Mouse (Mus musculus) right cerebral cortex, adult 18-20 months (tissue): Measurements from ENCODE around the gene Spint5.
"Not testable (repeated sequence)": the region's sequence is repeated elsewhere in the genome, so short reads cannot be mapped to it uniquely, and the experiment has no call there.

Experiments
- DNase-seq: peaks from one replicate; pipeline ENCODE4 v3.0.0; 2022; ENCODE audit warnings: mixed read lengths

Gene Spint5

DNA sequence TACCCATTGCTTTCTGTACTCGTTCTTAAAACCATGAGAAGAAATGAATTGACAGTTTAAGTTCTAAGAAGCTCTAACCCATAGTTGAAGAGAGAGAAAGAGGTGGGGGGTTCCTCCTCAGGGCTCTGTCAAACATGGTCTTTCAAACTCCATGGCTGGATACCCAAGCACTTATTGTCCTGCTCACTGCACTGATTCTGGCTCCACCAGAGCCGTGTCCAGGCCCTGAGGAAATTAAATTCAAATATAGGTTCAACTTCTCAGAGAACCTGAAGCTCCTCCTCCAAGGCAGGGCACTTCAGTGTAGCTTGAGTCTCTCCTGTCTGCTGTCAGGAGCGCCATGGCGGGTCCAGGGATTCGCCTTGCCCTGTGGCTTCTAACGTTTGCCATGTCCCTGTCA, at the start of gene Spint5:
TSS of gene Spint5 (plus strand) at position 301 of the 400 bp plus-strand sequence.
- DNase-seq = no peak

DNA sequence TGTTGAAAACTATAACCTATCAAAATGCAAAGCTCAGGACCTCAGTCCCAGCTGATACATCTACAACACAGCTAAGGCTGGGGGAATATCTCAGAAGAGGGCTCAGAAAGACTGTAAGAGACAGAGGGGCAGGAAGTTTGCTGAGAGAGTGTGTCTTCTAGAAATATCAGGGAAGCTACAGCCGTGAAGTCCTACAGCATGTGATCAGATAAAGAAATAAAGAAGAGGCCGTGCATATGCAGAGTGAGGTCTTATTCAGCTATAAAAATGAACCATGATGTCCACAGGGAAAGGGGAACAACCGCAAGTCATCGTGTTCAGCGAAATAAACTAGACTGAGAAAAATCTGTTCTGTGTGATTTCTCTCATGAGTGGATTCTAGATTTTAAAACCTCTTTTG, 44.8 kb upstream of the Spint5 start:
- no peak for DNase-seq

DNA sequence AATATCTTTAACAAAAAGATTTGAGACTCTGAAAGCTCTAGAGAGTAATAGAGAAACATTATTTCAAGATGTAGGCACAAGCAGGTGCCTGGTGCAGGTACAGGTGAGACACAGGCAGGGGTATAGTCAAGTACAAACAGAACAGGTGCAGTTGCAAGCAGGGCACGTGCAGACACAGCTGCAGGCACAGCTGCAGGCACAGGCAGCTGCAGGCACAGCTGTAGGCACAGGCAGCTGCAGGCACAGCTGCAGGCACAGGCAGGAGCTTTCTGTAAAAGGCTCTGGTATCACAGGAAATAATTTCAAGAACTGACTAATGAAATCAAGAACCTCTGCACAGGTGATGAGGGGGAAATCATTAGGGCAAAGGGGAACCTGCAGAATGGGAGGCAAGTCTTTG, 44.2 kb upstream of the Spint5 start:
- no peak for DNase-seq

DNA sequence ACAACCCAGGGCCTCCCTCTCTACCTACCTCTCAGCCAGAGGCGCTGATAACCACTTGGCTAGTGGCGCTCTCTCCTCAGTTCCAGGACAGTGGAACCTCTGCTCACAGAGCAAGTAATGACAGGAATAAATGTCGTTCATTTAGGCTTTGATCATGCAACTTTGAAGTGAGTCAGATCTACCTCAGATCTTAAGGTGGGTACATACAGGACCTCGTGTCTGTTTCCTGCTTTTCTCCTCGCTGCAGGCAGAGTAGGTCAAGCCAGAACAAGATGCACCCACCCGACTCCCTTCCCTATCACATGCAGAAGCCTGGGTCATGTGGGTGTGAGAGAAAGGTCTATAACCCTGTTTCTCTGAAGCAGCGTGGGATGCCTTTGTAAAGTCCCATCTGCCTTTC, 41.1 kb upstream of the Spint5 start, which contains the start of gene Wfdc11:
TSS of gene Wfdc11 (minus strand) at position 101 of the 400 bp plus-strand sequence.
- peak; percentile 14 for DNase-seq

DNA sequence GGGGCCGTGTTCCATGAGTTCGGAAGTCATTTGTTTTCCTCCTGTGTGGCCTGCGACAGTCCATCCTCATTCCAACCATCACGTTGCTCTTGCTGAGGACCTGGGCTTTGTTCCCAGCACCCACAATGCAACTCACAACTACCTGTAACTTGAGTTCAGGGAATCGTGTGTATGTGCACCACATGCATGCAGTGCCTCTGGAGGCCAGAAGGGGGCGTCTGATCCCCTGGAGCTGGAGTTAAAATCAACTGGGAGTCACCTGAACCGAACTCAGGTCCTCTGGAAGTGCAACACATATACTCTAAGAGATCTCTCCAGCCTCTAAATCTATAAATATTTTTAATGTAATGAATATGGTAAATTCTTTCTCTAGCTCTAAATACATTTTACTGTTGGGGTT, 39.0 kb upstream of the Spint5 start:
- DNase-seq = no peak

DNA sequence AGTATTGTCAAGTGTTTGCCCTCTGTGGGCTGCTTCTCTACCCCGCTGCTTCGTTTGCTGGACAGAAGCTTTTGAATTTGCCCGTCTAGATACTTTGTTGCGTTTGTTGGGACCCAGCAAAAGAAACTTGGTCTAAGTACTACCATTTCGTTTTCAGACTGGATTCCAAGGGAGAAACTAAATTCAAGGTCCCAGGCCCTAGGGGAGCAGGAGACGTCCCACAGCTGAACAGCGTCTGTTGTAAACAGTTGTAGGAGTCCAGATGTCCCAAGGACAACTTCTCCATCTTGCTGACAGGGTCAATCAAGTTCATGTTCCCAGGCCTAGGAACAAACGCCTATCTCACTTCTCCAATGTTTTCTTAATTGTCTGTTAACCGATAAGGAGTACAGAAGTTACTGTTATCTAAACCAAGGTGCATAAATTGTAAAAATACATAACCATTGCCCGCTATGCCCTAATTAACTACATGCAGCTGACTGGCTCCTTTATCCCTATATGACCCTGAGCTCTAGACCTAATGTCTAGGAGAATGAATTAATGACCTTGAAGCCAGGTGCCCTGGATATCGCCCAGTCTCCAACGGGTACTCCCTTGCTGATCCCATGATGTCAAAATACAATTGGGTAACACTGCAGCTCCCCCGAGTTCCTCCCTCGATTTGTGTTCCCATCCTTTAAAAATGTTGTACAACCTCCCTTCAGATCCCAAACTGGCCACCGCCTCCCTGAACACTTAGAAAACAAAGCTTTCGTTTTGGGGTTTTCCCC, 38.0 kb upstream of the Spint5 start:
- DNase-seq = no peak

DNA sequence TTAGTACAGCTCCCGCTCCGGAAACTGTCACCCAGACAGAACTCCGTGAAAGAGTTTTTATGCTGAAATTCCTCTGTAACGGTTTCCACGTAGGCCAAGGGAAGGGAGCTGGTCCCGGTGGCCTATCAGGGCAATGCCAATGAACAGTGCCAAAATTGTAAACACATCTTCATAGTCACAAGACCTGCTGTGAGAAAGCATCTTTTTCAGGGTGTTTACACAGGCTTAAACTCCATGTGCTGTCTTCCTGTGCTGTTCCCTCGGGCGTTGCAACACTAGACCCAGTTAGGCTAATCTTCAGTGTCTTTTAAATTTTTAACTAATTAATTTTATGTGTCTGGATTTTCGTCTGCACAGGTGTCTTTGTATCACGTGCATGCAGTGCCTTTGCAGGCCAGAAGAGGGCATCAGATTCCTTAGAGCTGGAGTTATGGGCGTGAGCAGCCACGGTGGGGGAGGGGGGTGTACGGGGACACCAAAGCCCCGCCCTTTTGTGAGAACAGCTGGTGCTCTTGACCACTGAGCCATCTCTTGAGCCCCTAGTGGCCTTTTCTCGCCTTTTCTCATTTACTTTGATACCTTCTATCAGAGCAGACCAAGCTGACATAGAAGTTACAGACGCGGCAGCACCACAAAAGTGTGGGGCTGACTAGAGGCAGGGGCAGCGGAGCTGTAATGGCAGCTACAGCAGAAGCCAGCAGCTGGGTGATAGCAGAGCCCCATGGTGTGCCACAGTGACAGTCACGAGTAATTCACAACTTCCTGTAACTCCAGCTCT, 36.1 kb upstream of the Spint5 start:
- DNase-seq = peak; percentile 46

DNA sequence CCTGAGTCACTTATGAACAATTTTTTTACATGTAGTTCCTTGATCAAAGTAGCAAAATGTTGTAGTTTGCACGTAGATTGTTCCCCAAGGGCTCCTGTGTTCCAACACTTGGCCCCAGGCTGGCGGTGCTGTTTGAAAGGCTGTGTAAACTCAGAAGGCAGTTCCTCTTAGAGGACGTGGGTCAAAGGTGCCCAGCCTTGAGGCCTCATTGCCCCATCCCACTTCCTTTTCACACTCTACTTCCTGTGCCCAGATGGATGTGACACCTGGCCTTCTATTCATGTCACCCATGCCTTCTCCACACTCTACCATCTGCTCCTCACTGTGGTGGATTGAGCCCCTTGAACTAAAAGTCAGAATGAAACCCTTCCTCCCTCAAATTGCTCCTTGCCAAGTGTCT, 35.2 kb upstream of the Spint5 start:
- no peak for DNase-seq

DNA sequence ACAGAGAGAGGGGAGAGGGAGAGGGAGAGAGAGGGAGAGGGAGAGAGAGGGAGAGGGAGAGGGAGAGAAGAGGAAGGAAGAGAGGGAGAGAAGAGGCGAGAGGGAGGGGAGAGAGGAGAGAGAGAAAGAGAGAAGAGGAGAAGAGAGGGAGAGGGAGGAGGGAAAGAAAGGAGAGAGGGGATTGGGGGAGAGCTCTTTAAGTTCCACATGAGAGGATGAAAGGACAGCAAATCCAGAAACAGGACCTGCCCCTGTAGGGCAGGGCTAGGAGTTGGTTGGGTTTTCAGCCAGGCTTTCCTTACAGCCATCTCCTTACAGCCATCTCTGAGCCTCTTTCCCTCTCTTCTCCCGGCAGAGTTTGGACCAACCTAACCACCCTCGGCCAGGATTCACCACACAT, 30.3 kb upstream of the Spint5 start, which contains the start of gene Wfdc13:
TSS of gene Wfdc13 (plus strand) at position 301 of the 400 bp plus-strand sequence.
- no peak for DNase-seq

DNA sequence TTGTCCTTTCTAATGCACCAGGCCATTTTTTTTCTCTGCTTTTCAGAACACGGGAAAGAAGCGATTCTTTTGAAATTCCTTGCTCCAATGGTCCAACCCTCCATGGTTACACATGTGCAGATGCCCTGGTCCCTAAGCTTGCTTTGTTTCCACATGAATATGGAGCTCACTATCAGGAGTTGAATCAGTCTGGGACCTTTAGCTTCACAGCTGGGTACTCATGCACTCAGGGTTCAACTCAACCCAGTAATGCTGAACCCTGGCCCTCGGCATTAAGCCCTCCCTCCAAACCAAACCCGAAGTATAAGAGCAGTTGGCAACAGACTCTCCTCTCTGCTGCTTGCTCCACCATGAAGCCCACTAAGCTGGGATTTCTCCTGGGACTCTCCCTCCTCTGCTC, 16.9 kb upstream of the Spint5 start, which contains the start of gene Spint4:
TSS of gene Spint4 (plus strand) at position 301 of the 400 bp plus-strand sequence.
- no peak for DNase-seq

DNA sequence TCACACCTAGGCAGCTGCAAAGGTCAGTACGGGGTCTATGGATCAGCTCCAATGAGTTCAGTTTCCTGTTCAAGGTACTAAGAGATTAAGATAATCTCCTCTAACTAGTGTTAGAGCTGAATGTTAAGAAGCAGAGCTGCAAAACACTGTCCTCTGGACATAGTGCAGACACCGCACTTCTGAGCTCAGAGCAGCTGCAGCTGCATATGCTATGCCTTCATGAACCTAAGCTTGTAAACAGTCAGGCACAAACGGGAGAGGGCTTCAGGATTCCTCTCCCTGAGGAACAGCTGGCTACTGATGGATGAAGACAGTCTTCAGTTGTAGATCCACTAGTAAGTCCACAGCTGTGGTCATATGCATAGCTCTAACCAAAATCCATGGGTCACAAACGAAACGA, 14.1 kb upstream of the Spint5 start:
- no peak for DNase-seq

DNA sequence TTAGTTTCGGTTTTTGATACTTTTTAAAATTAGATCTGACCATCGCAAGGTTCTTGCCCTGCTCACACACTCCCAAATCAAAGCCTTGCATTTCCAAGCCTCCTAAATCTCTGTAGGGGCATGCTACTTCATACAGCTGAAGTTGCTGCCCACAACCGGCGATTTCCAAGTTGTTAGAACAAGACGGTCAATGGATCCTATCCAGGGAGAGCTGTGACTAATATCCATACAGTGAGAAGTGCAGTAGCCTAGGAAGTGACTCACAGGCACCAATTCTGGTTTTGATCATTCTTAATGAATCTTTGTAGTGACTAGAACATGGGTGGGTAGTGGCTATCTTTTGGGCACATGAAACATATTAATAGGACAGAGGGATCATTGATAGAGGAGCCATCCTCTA, 13.3 kb upstream of the Spint5 start:
- no peak for DNase-seq

DNA sequence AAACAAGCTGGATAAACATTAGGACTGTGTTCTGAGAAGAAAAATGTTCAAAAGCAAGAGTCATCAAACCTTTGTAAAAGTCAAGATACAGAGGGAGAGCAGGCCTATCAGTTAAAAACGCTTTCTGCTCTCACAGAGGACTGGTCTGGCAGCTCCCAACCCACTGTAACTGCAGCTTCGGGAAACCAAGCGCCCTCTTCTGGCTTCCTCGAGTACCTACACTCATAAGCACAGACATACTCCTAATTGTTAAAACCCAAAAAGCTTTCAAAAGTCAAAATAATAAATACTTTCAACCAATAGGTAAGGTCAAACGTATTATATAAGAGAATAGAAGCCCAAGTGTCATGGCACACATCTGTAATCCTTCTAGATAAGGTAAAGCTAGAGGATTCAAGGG, 10.9 kb upstream of the Spint5 start:
- DNase-seq = no peak

DNA sequence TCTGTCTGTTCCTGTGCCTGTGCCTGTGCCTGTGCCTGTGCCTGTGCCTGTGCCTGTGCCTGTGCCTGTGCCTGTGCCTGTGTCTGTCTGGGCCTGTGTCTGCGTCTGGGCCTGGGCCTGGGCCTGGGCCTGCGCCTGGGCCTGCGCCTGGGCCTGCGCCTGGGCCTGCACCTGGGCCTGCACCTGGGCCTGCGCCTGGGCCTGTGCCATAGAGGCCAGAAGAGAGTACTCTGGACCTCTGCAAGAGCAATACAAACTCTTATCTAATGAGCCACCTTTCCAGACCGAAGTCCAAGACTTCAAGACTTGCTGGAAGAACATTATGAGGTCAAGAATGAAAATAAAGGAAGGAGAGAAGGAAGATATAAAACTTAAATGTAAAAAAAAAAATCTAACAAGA, 9.8 kb upstream of the Spint5 start:
- DNase-seq = no peak

DNA sequence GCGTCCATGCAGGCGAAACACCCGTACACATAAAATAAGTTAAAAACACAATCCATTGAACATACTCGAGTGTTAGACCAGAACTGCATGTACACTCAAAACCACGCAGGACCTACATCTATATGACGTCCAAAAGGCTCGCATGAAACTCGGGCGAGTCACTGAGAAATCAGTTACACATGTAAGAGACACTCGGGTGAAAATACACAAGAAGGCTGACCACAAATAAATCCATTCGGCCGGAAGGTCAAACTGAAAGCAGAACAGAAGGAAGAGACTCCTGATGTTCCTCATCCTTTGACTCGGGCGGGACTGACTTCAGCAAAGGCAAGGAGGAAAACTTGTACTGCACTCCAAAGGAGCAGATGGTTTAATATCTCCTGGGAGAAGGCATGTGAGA, 9.1 kb upstream of the Spint5 start:
- no peak for DNase-seq

DNA sequence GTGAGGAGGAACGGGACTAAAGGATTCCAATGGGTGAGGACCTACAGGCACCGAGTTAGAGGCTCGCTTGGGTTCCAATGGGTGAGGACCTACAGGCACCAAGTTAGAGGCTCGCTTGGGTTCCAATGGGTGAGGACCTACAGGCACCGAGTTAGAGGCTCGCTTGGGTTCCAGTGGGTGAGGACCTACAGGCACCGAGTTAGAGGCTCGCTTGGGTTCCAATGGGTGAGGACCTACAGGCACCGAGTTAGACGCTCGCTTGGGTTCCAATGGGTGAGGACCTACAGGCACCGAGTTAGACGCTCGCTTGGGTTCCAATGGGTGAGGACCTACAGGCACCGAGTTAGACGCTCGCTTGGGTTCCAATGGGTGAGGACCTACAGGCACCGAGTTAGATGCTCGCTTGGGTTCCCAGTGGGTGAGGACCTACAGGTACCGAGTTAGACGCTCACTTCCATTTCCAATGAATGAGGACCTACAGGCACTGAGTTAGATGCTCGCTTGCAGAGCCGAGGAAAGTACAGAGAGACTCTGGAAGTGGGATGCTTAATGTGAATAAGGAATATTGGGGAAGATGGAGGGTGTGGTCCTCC, 1.2 kb downstream of the Spint5 start:
- DNase-seq = not testable (repeated sequence)

DNA sequence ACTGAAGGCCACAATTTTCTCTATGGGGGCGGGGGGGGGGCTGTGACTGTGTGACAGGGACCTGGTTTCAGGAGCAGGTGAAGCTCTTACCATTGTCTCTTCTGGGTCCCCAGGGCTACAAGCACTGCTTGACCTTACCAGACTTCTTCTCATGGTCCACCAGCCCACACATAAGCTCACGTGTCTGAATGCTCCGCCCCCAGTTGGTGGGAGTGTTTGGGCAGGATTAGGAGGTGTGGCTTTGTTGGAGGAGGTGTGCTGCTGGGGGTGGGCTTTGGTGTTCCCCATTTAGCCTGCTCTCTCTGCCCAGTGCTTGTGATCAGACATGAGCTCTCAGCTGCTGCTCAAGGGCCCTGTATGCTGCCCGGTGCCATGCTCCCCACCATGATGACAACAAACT, 8.2 kb downstream of the Spint5 start:
- no peak for DNase-seq

DNA sequence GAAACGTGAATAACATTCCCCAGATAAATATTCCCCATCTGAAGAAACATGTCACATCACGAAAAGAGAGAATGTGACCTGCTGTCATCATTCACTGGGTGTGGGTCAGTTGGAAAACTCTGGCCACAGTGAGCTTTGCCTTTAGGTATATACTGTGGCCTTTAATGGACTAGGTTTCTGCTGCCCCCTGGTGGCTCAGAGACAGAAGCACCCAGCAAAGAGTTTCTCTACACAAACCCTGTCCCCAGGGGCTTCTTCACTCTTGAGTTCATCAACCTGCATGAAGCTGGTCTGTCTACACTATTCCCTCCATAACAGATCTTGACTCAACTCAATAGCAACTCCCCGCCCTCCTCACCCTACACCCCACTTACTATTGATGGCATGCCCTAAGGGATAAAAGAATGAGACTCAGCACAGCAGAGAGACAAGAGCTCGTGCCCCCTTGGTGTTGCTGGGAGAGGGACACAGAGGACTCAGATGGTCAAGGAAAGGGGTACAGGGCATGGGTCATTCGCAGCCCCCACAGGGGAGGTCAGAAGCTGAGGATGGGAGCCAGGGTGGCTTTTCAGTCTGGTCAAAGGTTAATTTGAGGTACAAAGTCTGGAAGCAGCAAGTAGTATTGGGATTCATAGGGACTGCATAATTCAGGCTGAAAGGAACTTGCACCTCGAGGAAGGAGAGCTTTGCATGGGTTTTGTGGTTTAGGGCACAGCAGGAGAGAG, 11.0 kb downstream of the Spint5 start:
- DNase-seq = peak; percentile 38

DNA sequence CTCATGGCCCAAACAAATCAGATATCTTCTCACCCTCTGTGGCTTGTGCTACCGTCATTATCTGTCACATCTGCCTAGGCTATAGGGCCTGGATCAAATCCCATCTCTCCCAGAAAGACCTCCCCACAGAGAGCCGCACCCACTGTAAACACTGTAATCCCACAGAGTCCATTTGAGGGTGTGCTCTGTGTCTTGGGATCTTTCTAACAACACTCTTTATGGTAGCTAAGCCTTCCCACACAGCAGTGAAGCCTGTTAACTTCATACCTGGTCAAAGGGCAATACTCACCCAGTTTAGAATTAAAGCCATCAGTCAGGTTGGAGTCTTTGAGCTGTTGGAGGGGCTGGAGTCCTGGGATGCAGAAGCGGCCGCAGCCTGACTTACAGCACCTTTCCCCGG, 16.6 kb downstream of the Spint5 start:
- no peak for DNase-seq

DNA sequence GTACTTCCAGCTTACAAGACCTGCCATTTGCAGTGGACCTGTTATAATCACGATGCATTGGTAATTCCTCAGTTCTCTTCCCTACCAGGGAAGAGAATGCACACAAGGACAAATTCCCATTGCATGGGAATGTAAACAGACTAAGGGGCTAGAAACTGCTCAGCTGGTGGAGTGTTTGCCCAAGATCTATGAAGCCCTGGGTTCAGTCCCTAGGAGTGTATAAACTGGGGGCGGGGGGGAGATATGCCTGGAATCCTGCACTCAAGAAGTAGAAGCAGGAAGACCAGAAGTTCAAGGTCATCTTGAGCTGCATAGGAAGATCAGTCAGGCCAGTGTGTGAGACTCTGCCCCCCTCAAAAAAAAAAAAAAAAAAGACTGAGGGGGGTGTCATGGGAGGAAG, 18.2 kb downstream of the Spint5 start:
- DNase-seq = no peak

DNA sequence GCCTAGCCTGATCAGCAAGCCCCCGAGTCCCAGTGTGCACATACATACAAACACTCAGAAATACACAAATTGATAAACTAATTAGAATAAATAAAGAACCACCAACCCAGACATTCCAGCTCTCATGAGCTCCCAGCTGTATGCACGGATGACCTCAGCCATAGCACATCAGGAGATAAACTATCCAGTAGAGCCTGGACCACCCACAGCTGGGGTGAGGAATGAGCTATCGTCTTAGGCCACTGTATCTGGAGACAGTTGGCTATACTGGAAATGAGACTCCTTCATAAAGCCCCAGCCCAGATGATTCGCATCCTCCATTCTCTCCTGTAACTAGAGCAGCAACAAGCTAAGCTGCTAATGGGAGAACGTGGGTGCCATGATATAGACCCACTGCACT, 19.7 kb downstream of the Spint5 start:
- DNase-seq = no peak

DNA sequence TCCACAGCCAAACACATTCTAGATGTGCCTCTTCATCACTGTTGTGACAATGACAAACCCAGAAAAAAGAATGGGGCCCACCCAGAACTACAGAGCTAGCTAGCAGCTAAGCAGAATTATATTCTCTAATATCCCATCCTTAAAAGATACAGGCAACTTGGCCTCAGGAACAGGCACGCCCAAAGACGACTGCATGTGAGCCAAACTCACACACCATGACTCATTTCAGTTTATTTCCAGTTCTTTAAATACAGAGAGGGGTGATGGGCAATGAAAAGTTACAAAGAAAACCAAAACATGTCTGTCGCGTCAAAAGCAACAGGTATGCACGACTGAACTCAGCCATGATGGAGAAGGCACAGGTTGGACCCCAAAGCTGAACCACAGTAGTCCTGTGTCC, 20.3 kb downstream of the Spint5 start:
- DNase-seq = no peak
